Mouse (Mus musculus): ENCODE measurements at regions not wholly inside any gene's neighbourhood (a gene's known extent, or its start where the extent isn't known, plus 50 kb on each side); places are given as distances from the start of the nearest gene placed in this dataset.

GRCm38 (mm10) chr17:47317651-47318050 is 51.0 kb upstream of the Mrps10 start:
- no peaks in the 10 kb centered on the region for H3K9me3 ChIP-seq
- H3K27ac ChIP-seq (replicated peaks): no peak overlapping the region
- H3K36me3 ChIP-seq (replicated peaks): peaks cover 73% of the 10 kb centered on the region
- H3K27me3 ChIP-seq (replicated peaks; ENCODE audit: low read depth, poor library complexity, severe bottlenecking): no peaks in the 10 kb centered on the region
- peaks cover 22% of the 10 kb centered on the region for H3K4me1 ChIP-seq
- H3K4me3 ChIP-seq: no peak overlapping the region
- WGBS: 86% methylated on average over 11 of the region's 11 CpGs
- no peak for DNase-seq (ENCODE audit: low spot score)

- no peaks in the 10 kb centered on the region for H3K27me3 ChIP-seq (replicated peaks; ENCODE audit: low read depth, poor library complexity, severe bottlenecking)
- WGBS: 92% methylated on average over 7 of the region's 7 CpGs
Measured at GRCm38 (mm10) chr17:47313162-47313561, 55.5 kb upstream of the Mrps10 start.

GRCm38 (mm10) chr17:47311272-47311671 is 57.4 kb upstream of the Mrps10 start:
- H3K27ac ChIP-seq (replicated peaks): no peak overlapping the region
- WGBS: 87% methylated on average over 5 of the region's 5 CpGs
- no peak for DNase-seq (ENCODE audit: low spot score)

More at GRCm38 (mm10) chr17:47313162-47313561, 55.5 kb upstream of the Mrps10 start:
- Histone ChIP-seq H3K4me3 (no peak overlapping the region), H3K4me1 (no peaks in the 10 kb centered on the region), H3K27ac (replicated peaks) (no peak overlapping the region), H3K9me3 (no peaks in the 10 kb centered on the region), H3K36me3 (replicated peaks) (peaks cover 59% of the 10 kb centered on the region)
- no peak for DNase-seq (ENCODE audit: low spot score)

DNA sequence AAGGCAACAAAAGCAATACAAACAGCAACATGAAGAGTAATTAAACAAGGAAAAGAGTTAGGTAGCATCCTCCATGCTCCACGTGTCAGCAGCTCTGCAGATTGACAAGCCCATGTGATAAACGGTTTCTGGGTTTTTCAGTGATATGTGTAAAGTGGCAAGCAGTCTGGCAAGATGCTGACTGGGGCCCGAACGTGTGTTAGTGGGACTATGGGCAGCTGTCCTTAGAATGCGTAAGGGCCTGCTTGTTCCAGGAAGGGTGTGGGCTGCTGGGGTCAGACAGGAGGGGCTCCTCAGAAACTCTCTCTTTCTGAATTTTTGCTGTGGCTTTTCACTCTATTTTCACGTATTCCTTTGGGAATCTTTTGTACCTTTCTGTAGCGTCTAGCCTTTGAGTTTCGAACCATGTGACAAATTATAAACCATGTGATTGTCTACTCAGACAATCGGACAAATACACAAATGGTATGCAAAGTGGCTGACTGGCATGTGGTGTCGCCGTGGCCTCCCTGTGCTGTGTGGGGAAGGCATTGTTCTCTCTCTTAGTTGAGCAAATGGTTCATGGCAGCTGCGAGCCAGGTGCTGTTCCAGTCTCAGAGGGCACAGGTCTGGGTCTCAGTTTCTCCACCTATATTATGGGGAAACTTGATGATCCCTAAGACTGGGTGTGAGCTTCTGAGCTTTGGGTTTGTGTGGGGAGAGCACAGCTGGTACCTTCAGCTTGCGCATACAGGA is 62.5 kb upstream of the Mrps10 start:
- DNase-seq (ENCODE audit: low spot score): no peak
- Histone ChIP-seq H3K27me3 (replicated peaks; ENCODE audit: low read depth, poor library complexity, severe bottlenecking) (no peaks in the 10 kb centered on the region), H3K27ac (replicated peaks) (no peak overlapping the region)

More at GRCm38 (mm10) chr17:47311272-47311671, 57.4 kb upstream of the Mrps10 start:
- no peak overlapping the region for H3K4me3 ChIP-seq
- peaks cover 56% of the 10 kb centered on the region for H3K36me3 ChIP-seq (replicated peaks)
- no peaks in the 10 kb centered on the region for H3K9me3 ChIP-seq
- no peaks in the 10 kb centered on the region for H3K4me1 ChIP-seq
- no peaks in the 10 kb centered on the region for H3K27me3 ChIP-seq (replicated peaks; ENCODE audit: low read depth, poor library complexity, severe bottlenecking)

DNA sequence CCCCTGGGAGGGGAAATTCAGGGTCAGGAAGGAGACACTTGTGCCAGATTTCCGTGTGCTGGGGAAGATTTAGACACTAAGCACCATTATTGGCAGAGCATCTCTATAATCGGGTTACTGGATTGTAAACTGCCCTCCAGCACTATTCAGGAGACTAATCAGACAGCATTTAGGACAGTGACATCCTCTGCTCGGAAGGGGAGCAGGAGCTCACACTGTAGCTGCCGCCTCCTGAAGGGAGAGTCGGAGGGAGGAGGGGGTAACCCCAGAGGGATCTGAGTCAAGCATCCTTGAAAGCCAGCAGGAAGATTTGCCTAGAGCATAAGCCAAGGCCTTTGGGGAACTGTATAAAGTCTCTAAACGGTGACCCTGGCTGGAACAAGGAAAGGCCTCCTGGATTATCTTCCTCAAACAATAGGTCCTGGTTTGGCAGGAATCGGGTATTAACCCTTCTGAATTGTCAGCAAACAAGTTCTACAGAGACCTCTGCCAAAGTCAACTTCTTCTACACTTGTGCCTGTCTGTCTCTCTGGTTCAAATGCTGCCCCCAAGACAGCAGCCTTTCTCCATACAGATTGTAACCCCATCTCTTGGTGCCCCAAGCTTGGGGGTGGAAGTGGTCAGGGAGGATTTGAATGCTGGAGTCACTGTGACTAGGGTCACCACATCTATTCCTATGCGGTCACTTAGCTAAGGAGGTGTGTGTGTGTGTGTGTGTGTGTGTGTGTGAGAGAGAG is 64.1 kb upstream of the Mrps10 start:
- Histone ChIP-seq H3K4me3 (no peak overlapping the region), H3K4me1 (peaks cover 51% of the 10 kb centered on the region), H3K9me3 (no peaks in the 10 kb centered on the region), H3K27ac (replicated peaks) (no peak overlapping the region), H3K36me3 (replicated peaks) (peaks cover 12% of the 10 kb centered on the region), H3K27me3 (replicated peaks; ENCODE audit: low read depth, poor library complexity, severe bottlenecking) (no peaks in the 10 kb centered on the region)
- 40% methylated on average over 8 of the region's 8 CpGs for WGBS
- DNase-seq (ENCODE audit: low spot score): no peak

More for the DNA sequence above, 62.5 kb upstream of the Mrps10 start:
- Histone ChIP-seq H3K36me3 (replicated peaks) (peaks cover 23% of the 10 kb centered on the region), H3K4me3 (no peak overlapping the region), H3K9me3 (no peaks in the 10 kb centered on the region), H3K4me1 (peaks cover 37% of the 10 kb centered on the region)
- WGBS: 80% methylated on average over 13 of the region's 13 CpGs

- Histone ChIP-seq H3K27me3 (replicated peaks; ENCODE audit: low read depth, poor library complexity, severe bottlenecking) (no peaks in the 10 kb centered on the region), H3K4me1 (peaks cover 51% of the 10 kb centered on the region), H3K27ac (replicated peaks) (no peak overlapping the region), H3K9me3 (no peaks in the 10 kb centered on the region), H3K36me3 (replicated peaks) (peaks cover 12% of the 10 kb centered on the region), H3K4me3 (no peak overlapping the region)
- WGBS: 90% methylated on average over 3 of the region's 3 CpGs
- DNase-seq (ENCODE audit: low spot score): no peak
Measured at GRCm38 (mm10) chr17:47303600-47303999, 65.1 kb upstream of the Mrps10 start.

- no peaks in the 10 kb centered on the region for H3K9me3 ChIP-seq
- DNase-seq (ENCODE audit: low spot score): no peak
- H3K36me3 ChIP-seq (replicated peaks): no peaks in the 10 kb centered on the region; the same call in 1 of the 2 replicates
- H3K27ac ChIP-seq (replicated peaks): no peak overlapping the region
- 81% methylated on average over 6 of the region's 6 CpGs for WGBS
- no peak overlapping the region for H3K4me3 ChIP-seq
- H3K4me1 ChIP-seq: peaks cover 62% of the 10 kb centered on the region
- no peaks in the 10 kb centered on the region for H3K27me3 ChIP-seq (replicated peaks; ENCODE audit: low read depth, poor library complexity, severe bottlenecking)
Measured at GRCm38 (mm10) chr17:47298396-47298919, 70.2 kb upstream of the Mrps10 start.

- Histone ChIP-seq H3K9me3 (no peaks in the 10 kb centered on the region), H3K4me3 (no peak overlapping the region), H3K27ac (replicated peaks) (no peak overlapping the region), H3K4me1 (peaks cover 64% of the 10 kb centered on the region), H3K27me3 (replicated peaks; ENCODE audit: low read depth, poor library complexity, severe bottlenecking) (no peaks in the 10 kb centered on the region), H3K36me3 (replicated peaks) (no peaks in the 10 kb centered on the region; the same call in 1 of the 2 replicates)
- DNase-seq (ENCODE audit: low spot score): no peak
- 88% methylated on average over 8 of the region's 8 CpGs for WGBS
Measured at GRCm38 (mm10) chr17:47297965-47298364, 70.7 kb upstream of the Mrps10 start.

DNA sequence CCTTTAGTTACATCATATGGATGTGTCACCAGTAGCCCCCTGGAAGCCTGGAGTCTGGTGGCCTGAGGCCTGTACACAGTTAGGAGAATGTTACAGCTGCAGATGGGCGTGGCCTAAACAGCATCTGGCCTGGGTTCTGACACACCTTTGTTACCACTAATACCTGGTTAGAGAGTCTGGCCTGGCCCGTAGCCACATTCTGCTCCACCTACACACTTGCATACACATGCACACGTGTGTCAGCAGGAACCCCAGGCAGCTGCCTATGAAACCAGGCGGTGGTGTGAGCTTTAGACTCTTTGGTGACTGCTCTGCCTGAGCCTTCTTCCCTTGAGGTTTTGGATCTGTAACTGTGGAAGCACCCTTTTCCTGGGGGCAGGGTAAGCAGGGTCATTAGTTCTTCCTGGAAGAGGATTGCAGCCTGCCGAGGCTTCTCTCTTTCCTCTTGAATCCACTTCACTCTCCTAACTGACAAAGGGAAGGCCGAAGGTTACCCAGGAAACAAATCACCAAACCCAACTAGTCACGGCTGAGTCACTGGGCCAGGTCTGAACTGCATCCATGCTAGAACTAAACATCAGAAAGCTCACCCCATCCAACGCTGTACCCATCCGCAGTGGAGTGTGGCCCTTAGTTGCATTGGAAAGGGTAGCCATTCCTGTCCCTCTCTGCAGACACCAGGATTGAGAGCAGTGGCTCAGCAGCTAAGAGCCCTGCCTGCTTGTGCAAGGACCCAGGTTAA is 71.8 kb upstream of the Mrps10 start:
- H3K9me3 ChIP-seq: no peaks in the 10 kb centered on the region
- peaks cover 5% of the 10 kb centered on the region for H3K36me3 ChIP-seq (replicated peaks)
- H3K4me3 ChIP-seq: no peak overlapping the region
- DNase-seq (ENCODE audit: low spot score): no peak
- H3K27ac ChIP-seq (replicated peaks): no peak overlapping the region
- peaks cover 55% of the 10 kb centered on the region for H3K4me1 ChIP-seq
- 83% methylated on average over 9 of the region's 9 CpGs for WGBS
- H3K27me3 ChIP-seq (replicated peaks; ENCODE audit: low read depth, poor library complexity, severe bottlenecking): no peaks in the 10 kb centered on the region

GRCm38 (mm10) chr17:47295315-47296011 is 73.2 kb upstream of the Mrps10 start:
- Histone ChIP-seq H3K27ac (replicated peaks) (peak overlapping the region; percentile 30; the same call in 1 of the 2 replicates), H3K4me1 (peaks cover 42% of the 10 kb centered on the region), H3K27me3 (replicated peaks; ENCODE audit: low read depth, poor library complexity, severe bottlenecking) (no peaks in the 10 kb centered on the region), H3K9me3 (no peaks in the 10 kb centered on the region), H3K36me3 (replicated peaks) (peaks cover 13% of the 10 kb centered on the region), H3K4me3 (no peak overlapping the region)
- WGBS: 73% methylated on average over 17 of the region's 17 CpGs
- no peak for DNase-seq (ENCODE audit: low spot score)

DNA sequence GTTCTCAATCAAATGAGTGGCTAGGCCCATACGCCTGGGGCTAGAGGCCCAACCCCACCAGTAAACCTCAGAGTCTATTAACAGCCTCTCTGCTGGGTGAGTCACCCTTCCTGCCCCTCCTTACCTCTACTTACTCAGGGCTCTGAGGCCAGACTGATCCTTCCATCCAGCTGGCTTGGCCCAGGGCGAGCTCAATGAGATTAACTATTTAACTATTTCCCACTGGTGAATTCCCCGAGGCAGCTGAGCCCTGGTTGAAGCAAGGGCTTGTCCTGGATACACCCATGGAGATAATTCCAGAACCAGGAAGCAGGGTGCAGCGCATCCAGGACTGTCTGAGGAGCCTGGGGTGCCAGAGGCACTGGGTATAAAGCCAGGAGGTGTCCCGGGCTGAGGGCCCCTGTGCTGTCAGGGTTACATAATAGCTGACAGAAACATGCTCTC is 74.6 kb upstream of the Mrps10 start:
- H3K9me3 ChIP-seq: no peaks in the 10 kb centered on the region
- H3K4me3 ChIP-seq: no peak overlapping the region
- H3K27ac ChIP-seq (replicated peaks): no peak overlapping the region
- peak; percentile 18 for DNase-seq (ENCODE audit: low spot score)
- no peaks in the 10 kb centered on the region for H3K27me3 ChIP-seq (replicated peaks; ENCODE audit: low read depth, poor library complexity, severe bottlenecking)
- H3K4me1 ChIP-seq: peaks cover 34% of the 10 kb centered on the region
- peaks cover 19% of the 10 kb centered on the region for H3K36me3 ChIP-seq (replicated peaks)
- 50% methylated on average over 5 of the region's 5 CpGs for WGBS

- no peak overlapping the region for H3K4me3 ChIP-seq
- DNase-seq (ENCODE audit: low spot score): no peak
- 89% methylated on average over 8 of the region's 8 CpGs for WGBS
- H3K36me3 ChIP-seq (replicated peaks): peaks cover 28% of the 10 kb centered on the region
- H3K9me3 ChIP-seq: no peaks in the 10 kb centered on the region
- no peaks in the 10 kb centered on the region for H3K27me3 ChIP-seq (replicated peaks; ENCODE audit: low read depth, poor library complexity, severe bottlenecking)
- H3K27ac ChIP-seq (replicated peaks): no peak overlapping the region
- H3K4me1 ChIP-seq: peaks cover 34% of the 10 kb centered on the region
Measured at GRCm38 (mm10) chr17:47293178-47293577, 75.5 kb upstream of the Mrps10 start.
